In the genomic region with DNA sequence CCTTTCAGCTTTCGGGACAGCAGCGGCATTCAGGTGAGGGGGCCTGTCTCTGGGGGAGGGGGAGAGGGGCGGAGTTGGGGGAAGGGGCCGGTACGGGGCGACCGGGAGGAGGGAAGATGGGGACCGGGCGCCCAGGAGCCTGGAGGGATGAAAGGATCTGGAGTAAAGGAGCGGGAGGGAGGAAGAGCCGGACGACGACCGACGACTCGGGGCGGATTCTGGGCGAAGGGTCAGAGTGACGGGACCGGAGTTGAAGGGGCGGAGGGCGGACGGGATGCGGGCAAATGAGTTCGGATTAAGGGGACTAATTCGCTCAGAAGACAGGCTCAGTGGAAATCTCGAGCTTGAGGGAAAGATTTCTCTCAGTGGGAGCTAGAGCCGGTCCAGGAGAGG, we compare ENCODE assay signal across 8 mouse cellular contexts. TPM values are rescaled to one million over a fixed set of nuclear protein-coding genes. Genes with fewer than 3 reads are reported as not detected.
DNase-seq lines count a peak whose midpoint lies in the region; ATAC-seq and TF ChIP-seq lines count a peak whose summit lies in the region.

No protein-coding gene starts in this region.

- peak overlapping the region; percentile 86 for H3K4me3 ChIP-seq in heart, embryonic 11.5 days (ENCODE audit: low read depth, low read length)
- peak overlapping the region; percentile 76 to 86 (median 82) for H3K4me3 ChIP-seq in CH12.LX (replicated peaks in 1 of 3; ENCODE audit: low read depth in 2 of 3, low read length in 2 of 3, poor library complexity in 1 of 3)
- H3K4me3 ChIP-seq in erythroblast, embryonic 14.5 days (replicated peaks), result peak overlapping the region; percentile 94
- peak overlapping the region; percentile 94 for H3K4me3 ChIP-seq in liver, embryonic 11.5 days (ENCODE audit: low read depth, low read length)
- peak overlapping the region; percentile 67 for H3K4me3 ChIP-seq in neural tube, embryonic 13.5 days

- H3K27ac ChIP-seq in heart, embryonic 11.5 days (ENCODE audit: low read depth, low read length), result peak overlapping the region; percentile 93
- H3K27ac ChIP-seq in CH12.LX (ENCODE audit: insufficient read depth, low read depth), result peak overlapping the region; percentile 34; the same call in 1 of the 2 replicates
- peak overlapping the region; percentile 84 for H3K27ac ChIP-seq in liver, embryonic 11.5 days (ENCODE audit: low read depth, low read length)
- H3K27ac ChIP-seq in neural tube, embryonic 13.5 days (replicated peaks), result peak overlapping the region; percentile 97

- no peaks in the 10 kb centered on the region for H3K9me3 ChIP-seq in heart, embryonic 11.5 days (replicated peaks; ENCODE audit: control insufficient read depth, low read length)
- H3K9me3 ChIP-seq in CH12.LX (replicated peaks; ENCODE audit: low read length), result no peaks in the 10 kb centered on the region
- no peaks in the 10 kb centered on the region for H3K9me3 ChIP-seq in erythroblast, embryonic 14.5 days (ENCODE audit: control insufficient read depth, low read length)
- H3K9me3 ChIP-seq in liver, embryonic 11.5 days (ENCODE audit: control insufficient read depth, low read length), result no peaks in the 10 kb centered on the region
- H3K9me3 ChIP-seq in neural tube, embryonic 13.5 days, result no peaks in the 10 kb centered on the region

- peaks cover 24% of the 10 kb centered on the region for H3K79me2 ChIP-seq in CH12.LX (replicated peaks; ENCODE audit: control insufficient read depth, extremely low read depth, insufficient read depth, poor library complexity, severe bottlenecking)

- in situ Hi-C loops in CH12.LX (cut with MboI; ENCODE audit: low pct_ligation_motif_present, low pct_unique_long_range_greater_than_20kb, low sequenced_read_pairs), result no loop called here

- TF ChIP-seq EP300 in CH12.LX (IDR thresholded peaks at IDR 0.05; ENCODE audit: low read length), result no peak

- peaks cover 2% of the 10 kb centered on the region; the same call in 1 of the 2 replicates for H3K36me3 ChIP-seq in heart, embryonic 11.5 days (ENCODE audit: control insufficient read depth, insufficient read depth, low read length)
- peaks cover 0 to 11% of the 10 kb centered on the region in 2 experiments for H3K36me3 ChIP-seq in CH12.LX (replicated peaks in 1 of 2; ENCODE audit: control insufficient read depth in 1 of 2, insufficient read depth in 1 of 2, low read length in 1 of 2)
- H3K36me3 ChIP-seq in erythroblast, embryonic 14.5 days (ENCODE audit: control insufficient read depth), result peaks cover 12% of the 10 kb centered on the region
- peaks cover 6% of the 10 kb centered on the region; the same call in 1 of the 2 replicates for H3K36me3 ChIP-seq in liver, embryonic 11.5 days (ENCODE audit: control insufficient read depth, insufficient read depth, low read length)
- peaks cover 14% of the 10 kb centered on the region for H3K36me3 ChIP-seq in neural tube, embryonic 13.5 days

- ATAC-seq in heart, embryonic 11.5 days (replicated peaks; ENCODE audit: insufficient number of reproducible peaks, low FRiP score, low TSS enrichment), result no peak; the same call in 1 of the 2 replicates
- ATAC-seq in liver, embryonic 11.5 days (replicated peaks; ENCODE audit: low FRiP score), result peak; percentile 55
- peak; percentile 86 for ATAC-seq in neural tube, embryonic 13.5 days (ENCODE audit: low read depth)

- H3K4me1 ChIP-seq in heart, embryonic 11.5 days (ENCODE audit: control insufficient read depth, insufficient read depth, low read length), result peaks cover 5% of the 10 kb centered on the region; the same call in 1 of the 2 replicates
- peaks cover 0 to 24% of the 10 kb centered on the region in 2 experiments; a peak in 2 of 4 replicates for H3K4me1 ChIP-seq in CH12.LX (ENCODE audit: control insufficient read depth in 1 of 2, insufficient read depth in 2 of 2)
- peaks cover 49% of the 10 kb centered on the region for H3K4me1 ChIP-seq in erythroblast, embryonic 14.5 days (ENCODE audit: control insufficient read depth)
- H3K4me1 ChIP-seq in liver, embryonic 11.5 days (replicated peaks; ENCODE audit: control insufficient read depth, insufficient read depth, low read length), result peaks cover 13% of the 10 kb centered on the region; the same call in 1 of the 2 replicates
- H3K4me1 ChIP-seq in neural tube, embryonic 13.5 days (replicated peaks), result peaks cover 16% of the 10 kb centered on the region

- TF ChIP-seq CTCF in CH12.LX (conservative IDR thresholded peaks at IDR 0.05 in 1 of 2, IDR thresholded peaks at IDR 0.05 in 1 of 2; ENCODE audit: low read depth in 2 of 2, low read length in 2 of 2), result no peak

- 0% methylated on average over 28 of the region's 28 CpGs for WGBS in heart, embryonic 11.5 days (ENCODE audit: insufficient replicate concordance)
- under 1% methylated on average over 27 of the region's 28 CpGs for WGBS in liver, embryonic 11.5 days
- 1% methylated on average over 28 of the region's 28 CpGs for WGBS in neural tube, embryonic 13.5 days

- dilution Hi-C loops in CH12.LX (cut with MboI; ENCODE audit: extremely low pct_ligation_motif_present, extremely low pct_unique_long_range_greater_than_20kb, low sequenced_read_pairs), result no loop called here

- TF ChIP-seq POLR2A in CH12.LX (IDR thresholded peaks at IDR 0.05; ENCODE audit: low read depth, low read length), result no peak

- no peak for TF ChIP-seq RAD21 in CH12.LX (IDR thresholded peaks at IDR 0.05; ENCODE audit: low read depth, low read length)

- DNase-seq in heart, adult 11 months, result no peak
- no peak for DNase-seq in CH12.LX (ENCODE audit: extremely low read depth)
- DNase-seq in liver, embryonic 11.5 days (ENCODE audit: low spot score), result peak; percentile 71
- DNase-seq in cerebellum, adult 18-20 months, result no peak
- no peak for DNase-seq in adrenal gland, postnatal 10 days

- peak overlapping the region; percentile 92 for H3K9ac ChIP-seq in heart, embryonic 11.5 days (ENCODE audit: low read depth, low read length)
- H3K9ac ChIP-seq in CH12.LX (ENCODE audit: insufficient read depth, low read depth), result peak overlapping the region; percentile 73
- H3K9ac ChIP-seq in liver, embryonic 11.5 days (ENCODE audit: low read depth, low read length), result peak overlapping the region; percentile 86
- peak overlapping the region; percentile 87 for H3K9ac ChIP-seq in neural tube, embryonic 13.5 days

- H3K4me2 ChIP-seq in heart, embryonic 11.5 days, result peak overlapping the region; percentile 66
- peak overlapping the region; percentile 64; the same call in 1 of the 2 replicates for H3K4me2 ChIP-seq in CH12.LX (ENCODE audit: insufficient read depth, low read depth, poor library complexity, severe bottlenecking)
- peak overlapping the region; percentile 87 for H3K4me2 ChIP-seq in liver, embryonic 11.5 days
- H3K4me2 ChIP-seq in neural tube, embryonic 13.5 days, result peak overlapping the region; percentile 76

- no peaks in the 10 kb centered on the region for H3K27me3 ChIP-seq in heart, embryonic 11.5 days (ENCODE audit: control insufficient read depth, insufficient read depth, low read length)
- H3K27me3 ChIP-seq in CH12.LX (replicated peaks), result no peaks in the 10 kb centered on the region
- H3K27me3 ChIP-seq in erythroblast, embryonic 14.5 days (ENCODE audit: control insufficient read depth), result no peaks in the 10 kb centered on the region
- no peaks in the 10 kb centered on the region for H3K27me3 ChIP-seq in liver, embryonic 11.5 days (replicated peaks; ENCODE audit: control insufficient read depth, insufficient read depth, low read length)
- no peaks in the 10 kb centered on the region for H3K27me3 ChIP-seq in neural tube, embryonic 13.5 days

TF ChIP-seq in CH12.LX, 34 proteins besides CTCF, POLR2A, EP300 and RAD21:
- no peak for TF ChIP-seq ZMIZ1 (IDR thresholded peaks at IDR 0.05; ENCODE audit: low read depth, low read length)
- no peak for TF ChIP-seq MEF2A (IDR thresholded peaks at IDR 0.05; ENCODE audit: borderline replicate concordance, low read depth, low read length)
- TF ChIP-seq TBP (conservative IDR thresholded peaks at IDR 0.05; ENCODE audit: low read depth, low read length), result no peak
- TF ChIP-seq CHD1 (IDR thresholded peaks at IDR 0.05; ENCODE audit: low read depth, low read length), result no peak
- no peak for TF ChIP-seq RCOR1 (conservative IDR thresholded peaks at IDR 0.05; ENCODE audit: low read depth, low read length)
- no peak; the same call in 1 of the 2 replicates for TF ChIP-seq UBTF (IDR thresholded peaks at IDR 0.05; ENCODE audit: low read depth, low read length)
- no peak for TF ChIP-seq MAX (IDR thresholded peaks at IDR 0.05; ENCODE audit: low read length)
- no peak for TF ChIP-seq E2F4 (IDR thresholded peaks at IDR 0.05; ENCODE audit: insufficient replicate concordance, low read depth, low read length)
- TF ChIP-seq USF2 (conservative IDR thresholded peaks at IDR 0.05; ENCODE audit: low read depth, low read length), result no peak
- no peak for TF ChIP-seq MAZ (IDR thresholded peaks at IDR 0.05; ENCODE audit: low read depth, low read length)
- no peak for TF ChIP-seq HCFC1 (IDR thresholded peaks at IDR 0.05; ENCODE audit: low read depth, low read length)
- no peak for TF ChIP-seq JUN (IDR thresholded peaks at IDR 0.05; ENCODE audit: insufficient read depth, low read depth, low read length)
- TF ChIP-seq USF1 (IDR thresholded peaks at IDR 0.05; ENCODE audit: low read depth, low read length), result no peak

RNA-seq across cellular contexts. Expression of gene Ubap1, which starts 0.4 kb away (rescaled TPM):
- polyA plus RNA-seq in heart, embryonic 11.5 days (2014; fragmentation: Nextera tagmentation; extraction: Ambion mirVana), result 52.3 and 52.6 TPM in 2 replicates
- 11.5 and 17.0 TPM in 2 replicates for total RNA-seq in CH12.LX (2012; rRNA removed)
- total RNA-seq in CH12.LX (2014; rRNA removed), result 14.0 and 17.5 TPM in 2 replicates
- 22.3 and 28.0 TPM in 2 replicates for polyA plus RNA-seq in CH12.LX (2012; ENCODE audit: insufficient read length, low read depth)
- 7.0 and 7.3 TPM in 2 replicates for polyA plus RNA-seq in erythroblast, embryonic 14.5 days (2012)
- polyA plus RNA-seq in liver, embryonic 11.5 days (2014; fragmentation: Nextera tagmentation; extraction: Ambion mirVana), result 37.1 and 38.3 TPM in 2 replicates
- polyA plus RNA-seq in neural tube, embryonic 13.5 days (2015; fragmentation: Nextera tagmentation; extraction: Ambion mirVana), result 72.6 and 85.5 TPM in 2 replicates
- total RNA-seq in adrenal gland, postnatal 10 days (2021), result 10 to 100 TPM; 40.7 to 50.5 TPM

RNA-seq across cellular contexts. Expression of gene Dcaf12, which starts 34.5 kb away (rescaled TPM):
- 30.6 and 39.8 TPM in 2 replicates for polyA plus RNA-seq in heart, embryonic 11.5 days (2014; fragmentation: Nextera tagmentation; extraction: Ambion mirVana)
- total RNA-seq in CH12.LX (2012; rRNA removed) (24.3 and 31.3 TPM in 2 replicates), CH12.LX (2014; rRNA removed) (30.8 and 33.7 TPM in 2 replicates)
- 36.7 and 42.0 TPM in 2 replicates for polyA plus RNA-seq in CH12.LX (2012; ENCODE audit: insufficient read length, low read depth)
- polyA plus RNA-seq in erythroblast, embryonic 14.5 days (2012), result 14.1 and 15.2 TPM in 2 replicates
- 50.8 and 53.4 TPM in 2 replicates for polyA plus RNA-seq in liver, embryonic 11.5 days (2014; fragmentation: Nextera tagmentation; extraction: Ambion mirVana)
- polyA plus RNA-seq in neural tube, embryonic 13.5 days (2015; fragmentation: Nextera tagmentation; extraction: Ambion mirVana), result 78.2 and 78.3 TPM in 2 replicates
- 10 to 100 TPM; 47.2 to 51.8 TPM for total RNA-seq in adrenal gland, postnatal 10 days (2021)

Comparison
In these comparisons a context has a peak if more than half of its experiments do, and no peak if none do; other contexts are left out.
1. H3K27ac ChIP-seq: peak in every context shown above with its lines; median percentile 97 in neural tube, embryonic 13.5 days; 93 in heart, embryonic 11.5 days; 84 in liver, embryonic 11.5 days; 34 in CH12.LX.